Mouse (Mus musculus): ENCODE measurements around the gene Adgrf5.

GRCm38 (mm10) chr17:43434485-43434884 lies 74.2 kb downstream of the Adgrf5 start:
- no peak for TF ChIP-seq CTCF (IDR thresholded peaks at IDR 0.05; ENCODE audit: low read depth, low read length)
- TF ChIP-seq POLR2A (IDR thresholded peaks at IDR 0.05; ENCODE audit: insufficient read depth, low read length), result no peak

Measured in ES-Bruce4 (cell line).